Mouse (Mus musculus): Measurements from ENCODE around the gene Cfc1.
"Not testable (repeated sequence)": the region's sequence is repeated elsewhere in the genome, so short reads cannot be mapped to it uniquely, and the experiment has no call there.

Cfc1 gene

DNA sequence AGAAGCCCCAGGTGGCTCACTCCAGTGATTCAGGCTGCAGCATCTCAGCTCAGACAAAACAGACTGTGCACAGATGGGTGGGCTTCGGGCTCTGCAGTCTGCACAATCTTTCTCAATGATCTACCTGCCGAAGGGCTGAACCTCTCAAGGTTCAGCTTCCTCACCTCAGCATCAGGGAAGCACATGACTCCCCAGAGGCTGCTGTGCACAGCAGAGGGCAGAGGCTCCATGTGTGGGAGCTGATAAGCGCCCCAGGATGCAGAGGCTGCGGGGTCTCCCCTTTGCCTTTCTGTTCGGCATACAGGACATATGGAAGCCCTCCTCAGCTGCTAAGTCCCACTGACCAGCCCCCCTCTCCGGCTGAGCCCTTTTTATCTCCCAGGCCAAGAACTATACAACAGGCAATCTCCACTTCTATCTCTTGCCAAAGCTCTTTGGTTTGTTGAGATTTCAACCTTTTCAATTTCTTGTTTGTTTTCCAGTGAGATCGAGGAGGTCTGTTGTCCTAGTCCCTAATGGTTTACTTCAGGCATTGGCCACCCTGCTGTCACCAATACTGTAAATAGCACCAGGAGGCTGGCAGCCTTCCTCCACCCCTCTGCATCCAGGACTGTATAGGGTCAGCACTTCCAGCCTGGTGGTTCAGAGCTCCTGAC is at the start of gene Cfc1:
Gene Cfc1, plus strand, starts transcription at position 606 of the 656 bp plus-strand sequence.
- not testable (repeated sequence) for DNase-seq (ENCODE audit: inconsistent age in 2 of 2, low spot score in 1 of 2)

DNA sequence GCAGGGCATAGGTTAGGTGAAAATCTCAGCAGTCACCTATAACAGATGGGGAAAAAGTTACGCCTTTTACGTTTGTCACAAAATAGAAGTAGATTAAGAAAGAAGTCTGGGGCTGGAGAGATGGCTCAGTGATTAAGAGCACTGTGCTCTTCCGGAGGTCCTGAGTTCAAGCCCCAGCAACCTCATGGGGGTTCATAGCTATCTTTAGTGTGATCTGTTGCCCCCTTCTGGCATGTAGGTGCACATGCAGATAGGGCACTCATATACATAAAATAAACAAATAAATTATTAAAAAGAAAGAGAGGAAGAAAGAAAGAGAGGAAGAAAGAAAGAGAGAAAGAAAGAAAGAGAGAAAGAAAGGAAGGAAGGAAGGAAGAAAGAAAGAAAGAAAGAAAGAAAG is 48.1 kb upstream of the Cfc1 start:
- DNase-seq (ENCODE audit: inconsistent age in 2 of 2, low spot score in 1 of 2): no peak

DNA sequence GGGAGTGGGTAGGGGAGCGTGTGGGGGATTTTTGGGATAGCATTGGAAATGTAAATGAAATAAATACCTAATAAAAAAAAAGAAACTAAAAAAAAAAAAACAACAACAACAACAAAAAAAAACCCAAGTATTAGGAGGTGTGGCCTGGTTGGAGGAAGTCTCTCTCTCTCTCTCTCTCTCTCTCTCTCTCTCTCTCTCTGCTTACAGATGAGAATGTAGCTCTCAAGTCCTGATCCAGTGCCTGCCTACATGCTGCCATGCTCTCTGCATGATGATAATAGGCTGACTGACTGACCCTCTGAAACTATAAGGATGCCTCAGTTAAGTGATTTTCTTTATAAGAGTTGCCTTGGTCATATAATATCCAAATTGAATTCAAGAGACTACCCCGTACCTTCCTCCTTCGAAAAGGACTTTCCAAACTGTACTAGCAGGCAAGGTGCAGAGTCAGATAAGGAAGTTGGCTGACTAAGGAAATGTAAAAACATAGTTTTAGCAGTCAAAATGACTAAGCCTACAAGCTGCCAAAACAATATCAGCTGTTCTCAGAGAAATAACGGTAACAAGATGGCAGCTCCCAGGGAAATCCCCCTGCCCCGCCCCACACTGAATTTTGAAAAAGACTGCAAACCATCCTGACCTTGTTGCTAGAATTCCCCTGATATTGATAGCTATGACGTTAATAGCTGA is 45.5 kb upstream of the Cfc1 start:
- DNase-seq (ENCODE audit: inconsistent age in 2 of 2, low spot score in 1 of 2): no peak

- DNase-seq (ENCODE audit: inconsistent age in 2 of 2, low spot score in 1 of 2): no peak
These were observed 44.0 kb upstream of the Cfc1 start for GRCm38 (mm10) chr1:34491480-34491879.

- no peak for DNase-seq (ENCODE audit: inconsistent age in 2 of 2, low spot score in 1 of 2)
These were observed 32.5 kb upstream of the Cfc1 start for GRCm38 (mm10) chr1:34502991-34503390.

DNA sequence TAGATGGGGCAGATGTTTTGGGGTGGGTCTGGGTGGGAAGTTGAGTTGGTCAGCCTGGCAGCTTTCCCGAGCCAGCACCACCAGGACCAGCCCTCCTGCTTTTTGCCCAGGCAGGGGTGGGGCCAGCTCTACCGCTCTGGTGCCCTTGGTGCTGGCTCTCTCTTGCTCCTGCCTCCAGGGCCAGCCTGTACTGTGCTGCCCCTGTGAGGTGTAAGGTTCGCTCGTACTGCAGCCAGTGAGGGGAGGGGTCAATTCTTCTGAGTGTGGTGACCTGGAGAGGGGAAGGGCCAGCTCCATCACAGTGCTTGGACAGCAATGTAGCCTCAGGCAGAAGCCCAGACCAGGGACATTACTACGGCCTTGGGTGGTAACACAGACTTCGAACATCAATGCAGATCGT is 30.1 kb upstream of the Cfc1 start:
- DNase-seq (ENCODE audit: inconsistent age in 2 of 2, low spot score in 1 of 2): no peak

- no peak for DNase-seq (ENCODE audit: inconsistent age in 2 of 2, low spot score in 1 of 2)
These were observed 29.4 kb upstream of the Cfc1 start for GRCm38 (mm10) chr1:34505970-34506551.

DNA sequence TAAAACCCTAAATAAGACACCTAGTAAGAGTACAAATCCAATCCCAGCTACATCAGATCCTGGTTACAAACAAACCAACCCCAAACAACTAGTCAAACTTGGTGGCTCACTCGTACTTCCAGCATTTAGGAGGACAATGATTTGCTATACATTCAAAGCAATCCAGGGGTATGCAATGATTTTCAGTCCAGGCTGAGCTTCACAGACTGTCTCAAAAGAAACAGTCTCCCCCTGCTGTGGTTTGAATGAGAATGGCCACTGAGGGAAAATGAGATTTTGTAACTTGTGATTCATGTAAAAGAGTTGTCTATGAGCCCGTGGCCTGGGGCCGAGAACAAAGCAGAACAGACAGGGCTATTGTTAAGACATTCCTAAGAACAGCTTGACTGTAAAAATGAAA is 27.5 kb upstream of the Cfc1 start:
- no peak for DNase-seq (ENCODE audit: inconsistent age in 2 of 2, low spot score in 1 of 2)

DNA sequence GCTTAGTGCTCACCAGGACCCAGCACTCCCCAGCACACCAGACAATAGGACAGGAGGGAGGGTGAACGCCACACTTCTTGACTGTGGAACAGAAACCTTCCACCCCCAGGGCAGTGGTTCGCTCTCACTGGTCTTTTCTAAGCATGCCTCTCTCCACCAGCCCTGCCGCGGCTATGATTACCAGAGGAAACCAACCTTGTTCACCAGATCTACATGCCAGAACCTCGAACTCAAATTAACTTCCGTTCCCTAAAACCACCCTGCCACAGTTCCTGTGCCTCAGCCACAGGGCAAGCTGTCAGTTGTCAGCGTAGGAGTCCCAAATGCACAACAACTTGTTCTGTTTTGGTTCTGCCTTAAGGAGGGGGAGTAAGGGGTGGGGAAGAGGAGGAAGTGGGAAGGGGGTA is 24.9 kb upstream of the Cfc1 start:
- DNase-seq (ENCODE audit: inconsistent age in 2 of 2, low spot score in 1 of 2): peak in 1 of 2 experiments; percentile 25

DNA sequence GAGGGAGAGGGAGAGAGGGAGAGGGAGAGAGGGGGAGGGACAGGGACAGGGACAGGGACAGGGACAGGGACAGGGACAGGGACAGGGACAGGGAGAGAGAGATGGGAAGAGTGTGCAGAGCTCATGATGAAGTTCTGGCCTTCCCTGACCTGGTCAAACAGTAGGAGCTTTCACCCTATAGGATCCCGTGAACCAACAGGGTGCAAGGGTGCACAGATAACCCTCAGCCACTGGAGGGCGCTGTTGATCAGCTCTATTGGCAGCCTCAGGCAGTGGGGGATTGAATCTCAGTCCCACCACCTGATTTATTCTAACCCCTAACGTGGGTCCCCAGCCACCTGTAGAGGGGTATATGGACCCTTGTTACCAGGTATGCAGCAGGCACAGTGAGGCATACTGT is 24.4 kb upstream of the Cfc1 start:
- peak; percentile 14 to 62 for DNase-seq (ENCODE audit: inconsistent age in 2 of 2, low spot score in 1 of 2)

- DNase-seq (ENCODE audit: inconsistent age in 2 of 2, low spot score in 1 of 2): no peak
These were observed 22.4 kb upstream of the Cfc1 start for GRCm38 (mm10) chr1:34513068-34513467.

- DNase-seq (ENCODE audit: inconsistent age in 2 of 2, low spot score in 1 of 2): no peak
These were observed 18.9 kb upstream of the Cfc1 start for GRCm38 (mm10) chr1:34516595-34516994.

DNA sequence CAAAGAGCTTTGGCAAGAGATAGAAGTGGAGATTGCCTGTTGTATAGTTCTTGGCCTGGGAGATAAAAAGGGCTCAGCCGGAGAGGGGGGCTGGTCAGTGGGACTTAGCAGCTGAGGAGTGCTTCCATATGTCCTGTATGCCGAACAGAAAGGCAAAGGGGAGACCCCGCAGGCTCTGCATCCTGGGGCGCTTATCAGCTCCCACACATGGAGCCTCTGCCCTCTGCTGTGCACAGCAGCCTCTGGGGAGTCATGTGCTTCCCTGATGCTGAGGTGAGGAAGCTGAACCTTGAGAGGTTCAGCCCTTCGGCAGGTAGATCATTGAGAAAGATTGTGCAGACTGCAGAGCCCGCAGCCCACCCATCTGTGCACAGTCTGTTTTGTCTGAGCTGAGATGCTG is 18.2 kb upstream of the Cfc1 start:
- not testable (repeated sequence) for DNase-seq (ENCODE audit: inconsistent age in 2 of 2, low spot score in 1 of 2)

GRCm38 (mm10) chr1:34517797-34518196 is 17.7 kb upstream of the Cfc1 start:
- DNase-seq (ENCODE audit: inconsistent age in 2 of 2, low spot score in 1 of 2): not testable (repeated sequence)

DNA sequence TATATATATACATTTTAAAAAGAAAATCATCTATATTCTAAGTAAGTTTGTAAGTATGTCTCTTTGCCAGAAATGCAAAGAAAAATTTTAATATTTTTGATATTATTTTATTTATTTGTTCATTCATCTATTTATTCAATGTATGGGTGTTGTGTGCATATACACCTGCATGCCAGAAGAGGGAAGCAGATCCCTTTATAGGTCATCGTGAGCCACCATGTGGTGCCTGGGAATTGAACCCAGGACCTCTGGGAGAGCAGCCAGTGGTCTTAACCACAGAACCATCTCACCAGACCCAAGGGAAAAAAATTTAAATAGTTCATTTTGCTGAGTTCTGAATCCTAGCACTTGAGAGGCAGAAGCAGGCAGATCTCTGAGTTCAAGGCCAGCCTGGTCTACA is 17.2 kb upstream of the Cfc1 start:
- no peak for DNase-seq (ENCODE audit: inconsistent age in 2 of 2, low spot score in 1 of 2)

GRCm38 (mm10) chr1:34522205-34522849 is 13.1 kb upstream of the Cfc1 start:
- no peak for DNase-seq (ENCODE audit: inconsistent age in 2 of 2, low spot score in 1 of 2)

- DNase-seq (ENCODE audit: inconsistent age in 2 of 2, low spot score in 1 of 2): no peak
These were observed 12.6 kb upstream of the Cfc1 start for GRCm38 (mm10) chr1:34522850-34523244.

DNA sequence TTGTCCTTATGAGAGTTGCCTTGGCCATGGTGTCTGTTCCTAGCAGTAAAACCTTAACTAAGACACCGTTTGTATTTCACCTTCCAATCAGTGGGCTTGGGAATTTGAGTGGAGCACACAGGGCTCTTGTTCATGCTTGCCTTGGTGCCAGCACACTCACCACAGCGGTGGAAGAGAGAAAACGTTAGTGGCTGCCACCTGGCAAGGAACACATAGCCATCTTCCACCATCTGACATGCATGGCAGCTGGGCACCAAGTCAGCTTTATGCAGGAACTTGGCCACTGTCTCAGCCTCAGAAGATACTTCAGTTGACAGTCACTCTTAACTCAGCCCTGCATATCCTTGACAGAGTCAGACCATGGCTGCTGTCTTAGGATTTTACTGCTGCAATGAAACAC is 11.8 kb upstream of the Cfc1 start:
- DNase-seq (ENCODE audit: inconsistent age in 2 of 2, low spot score in 1 of 2): no peak

DNA sequence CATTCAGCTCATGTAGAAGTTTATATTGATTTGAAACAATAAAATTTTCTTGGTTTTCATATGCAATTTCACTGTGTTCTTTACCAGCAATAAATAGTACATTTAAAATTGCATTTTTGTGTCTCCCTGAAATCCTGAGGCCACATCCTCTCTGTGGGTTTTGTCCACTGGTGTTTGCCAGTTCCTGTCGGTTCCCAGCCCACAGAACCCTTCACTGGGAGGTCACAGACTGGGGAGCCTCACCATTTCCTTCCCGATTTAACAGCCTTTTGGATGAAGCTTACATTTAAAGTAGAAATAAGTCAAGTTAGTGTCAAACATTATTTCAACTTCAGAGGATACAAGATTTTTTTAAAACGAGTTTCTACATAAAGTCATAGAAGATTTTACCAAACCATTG is 874 bp upstream of the Cfc1 start:
- not testable (repeated sequence) for DNase-seq (ENCODE audit: inconsistent age in 2 of 2, low spot score in 1 of 2)

DNA sequence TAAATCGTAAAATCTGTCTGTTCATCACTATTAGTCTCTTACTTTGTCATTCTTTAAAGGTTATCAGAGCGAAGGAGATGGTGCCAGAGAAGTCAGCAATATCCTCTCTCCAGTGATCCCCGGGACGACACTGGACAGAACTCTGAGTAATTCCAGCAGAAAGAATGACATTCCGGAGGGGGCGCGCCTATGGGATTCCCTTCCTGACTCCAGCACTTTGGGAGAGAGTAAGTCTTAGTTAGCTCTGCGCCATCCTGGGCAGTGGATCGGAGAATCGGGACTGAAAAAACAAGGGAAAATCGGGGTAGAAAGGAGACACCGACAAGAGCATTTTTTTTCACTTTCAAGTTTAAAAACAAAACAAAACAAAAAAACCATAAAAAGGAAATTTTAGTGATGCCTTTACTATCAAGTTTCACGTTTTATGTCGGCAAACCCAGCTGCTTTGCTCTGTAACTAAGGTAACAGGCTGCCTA is 881 bp downstream of the Cfc1 start:
- no peak for DNase-seq (ENCODE audit: inconsistent age in 2 of 2, low spot score in 1 of 2)

- no peak for DNase-seq (ENCODE audit: inconsistent age in 2 of 2, low spot score in 1 of 2)
These were observed 1.5 kb downstream of the Cfc1 start for GRCm38 (mm10) chr1:34536767-34537485.
